Mouse (Mus musculus) heart, adult 2 months (tissue): ENCODE data around the gene Dmrt1. TPM values are rescaled to one million over a fixed set of nuclear protein-coding genes. Genes with fewer than 3 reads are reported as not detected.
"Not testable (repeated sequence)": the region's sequence is repeated elsewhere in the genome, so short reads cannot be mapped to it uniquely, and the experiment has no call there.

Experiments used
- DNase-seq, 2 experiments: peaks; one replicate each; pipeline ENCODE4 v3.0.0; 2021
- H3K27ac ChIP-seq: fragments of 200-600 bp; 2 replicates; pipeline ENCODE4 v1.8.1; 2022
- H3K27me3 ChIP-seq: fragments of 200-500 bp; 2 replicates; pipeline ENCODE4 v1.6.1; 2012; ENCODE audit warnings: mild to moderate bottlenecking, low read length, inconsistent platforms, mixed read lengths; ENCODE audit not compliant: control insufficient read depth, insufficient read depth
- H3K36me3 ChIP-seq: fragments of 200-500 bp; 2 replicates; pipeline ENCODE4 v1.6.1; 2012; ENCODE audit warnings: low read length, inconsistent platforms; ENCODE audit not compliant: control insufficient read depth, insufficient read depth
- H3K4me1 ChIP-seq: fragments of 200-500 bp; 2 replicates; pipeline ENCODE4 v1.6.1; 2011; ENCODE audit warnings: low read length; ENCODE audit not compliant: control insufficient read depth, insufficient read depth
- H3K4me3 ChIP-seq: fragments of 200-600 bp; 2 replicates; pipeline ENCODE4 v1.8.1; 2022
- H3K79me2 ChIP-seq: fragments of 200-500 bp; replicated peaks from 2 replicates; pipeline ENCODE4 v1.6.1; 2012; ENCODE audit warnings: mild to moderate bottlenecking, inconsistent platforms, low read length, moderate library complexity, mixed read lengths; ENCODE audit not compliant: control insufficient read depth, insufficient read depth
- H3K9ac ChIP-seq: fragments of 200-500 bp; 2 replicates; pipeline ENCODE4 v1.6.1; 2012; ENCODE audit warnings: low read depth, mild to moderate bottlenecking, control low read depth, inconsistent platforms, low read length, mixed read lengths
- CTCF ChIP-seq: fragments of 200-600 bp; IDR thresholded peaks from 2 replicates; pipeline ENCODE4 v1.8.1; 2022; ENCODE audit warnings: antibody characterized with exemption, mild to moderate bottlenecking, moderate library complexity
- EP300 ChIP-seq: fragments of 200-500 bp; IDR thresholded peaks from 2 replicates; pipeline ENCODE4 v1.6.1; 2011; ENCODE audit warnings: low read depth, low read length, control low read depth; ENCODE audit not compliant: insufficient read depth
- POLR2A ChIP-seq: fragments of 200-500 bp; IDR thresholded peaks from 2 replicates; pipeline ENCODE4 v1.6.1; 2011; ENCODE audit warnings: mild to moderate bottlenecking, low read depth, low read length, control low read depth; ENCODE audit not compliant: insufficient read depth
- WGBS: fragments of 180-500 bp; shearing (Covaris S2); methylation state at CpG from one replicate; pipeline ENCODE4 v1.1.7; 2018; 5-methylcytosine and 5-hydroxymethylcytosine counted together
- intact Hi-C: fragments of 180-260 bp; cut with DNase I; formaldehyde crosslinking; loops from one replicate; pipeline ENCODE4 v1.15.1; 2025
- long read RNA-seq: library from polyadenylated mRNA; stranded (forward); transcript quantifications from one replicate; pipeline ENCODE4 v2.0.0, GENCODE M21; 2021
- polyA plus RNA-seq: library from polyadenylated mRNA; depleted of rRNA; stranded (reverse); fragments of >200 nt; gene quantifications from 2 replicates; pipeline ENCODE4 v1.2.3, GENCODE M21; 2012; rRNA removed
- total RNA-seq, 2 experiments: library from RNA; stranded (reverse); gene quantifications; 2 replicates each; pipeline ENCODE4 v1.2.3; 2021

Gene Dmrt1
- not detected for total RNA-seq
- polyA plus RNA-seq, result not detected in 2 replicates
- long read RNA-seq, result 0 reads

DNA sequence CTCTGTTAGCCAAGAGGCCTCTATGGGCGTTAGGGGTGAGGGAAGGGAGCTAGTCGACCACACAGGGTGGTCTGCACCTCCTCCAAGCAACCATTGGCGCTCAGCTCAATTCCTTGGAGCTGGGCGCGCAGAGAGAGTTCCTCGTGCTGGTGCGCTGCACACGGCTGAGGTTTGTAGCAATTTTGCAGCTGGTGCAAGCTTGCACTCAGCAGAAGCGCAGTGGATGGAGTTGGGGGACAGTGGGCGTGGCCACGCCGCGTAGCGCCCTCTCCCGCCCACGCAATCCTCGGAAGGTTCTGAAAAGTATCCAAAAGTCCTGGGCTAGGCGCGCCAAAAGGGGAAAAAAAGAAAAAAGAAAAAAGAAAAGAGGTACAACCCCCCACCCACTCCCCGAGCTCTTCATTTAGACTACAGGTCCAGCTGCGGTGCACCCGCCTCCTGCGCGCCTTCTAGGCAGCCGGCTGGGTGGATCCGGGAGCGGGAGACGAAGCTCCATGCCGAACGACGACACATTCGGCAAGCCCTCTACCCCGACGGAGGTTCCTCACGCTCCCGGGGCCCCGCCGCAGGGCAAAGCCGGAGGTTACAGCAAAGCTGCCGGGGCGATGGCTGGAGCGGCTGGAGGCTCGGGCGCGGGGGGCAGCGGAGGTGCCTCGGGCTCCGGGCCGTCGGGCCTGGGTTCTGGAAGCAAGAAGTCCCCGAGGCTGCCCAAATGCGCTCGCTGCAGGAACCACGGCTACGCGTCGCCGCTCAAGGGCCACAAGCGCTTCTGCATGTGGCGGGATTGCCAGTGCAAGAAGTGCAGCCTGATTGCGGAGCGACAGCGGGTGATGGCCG lies at the start of gene Dmrt1:
Dmrt1 (plus strand) TSS at position 259 of the 837 bp plus-strand sequence.
- no peak within 1 kb of the TSS for H3K4me3 ChIP-seq
- no peak for DNase-seq
- 2% methylated on average over 64 of the region's 64 CpGs for WGBS
- TF ChIP-seq POLR2A (no peak), EP300 (no peak), CTCF (no peak)
- H3K36me3 ChIP-seq, result no peaks in the 10 kb centered on the region
- H3K4me1 ChIP-seq, result no peaks in the 10 kb centered on the region
- intact Hi-C loops, result no loop called here
- no peak within 1 kb of the TSS for H3K9ac ChIP-seq
- no peaks in the 10 kb centered on the region for H3K79me2 ChIP-seq
- peaks cover 7% of the 10 kb centered on the region for H3K27me3 ChIP-seq
- H3K27ac ChIP-seq, result no peak within 1 kb of the TSS

GRCm38 (mm10) chr19:25460760-25461159 lies 44.7 kb upstream of the Dmrt1 start:
- WGBS, result 85% methylated on average over 8 of the region's 8 CpGs

GRCm38 (mm10) chr19:25461553-25462320 lies 43.7 kb upstream of the Dmrt1 start:
- intact Hi-C loops, result no loop called here
- no peak for DNase-seq
- Histone ChIP-seq H3K27me3 (no peaks in the 10 kb centered on the region), H3K4me3 (no peak overlapping the region), H3K9ac (no peak overlapping the region), H3K4me1 (no peaks in the 10 kb centered on the region), H3K36me3 (no peaks in the 10 kb centered on the region), H3K27ac (no peak overlapping the region), H3K79me2 (no peaks in the 10 kb centered on the region)
- WGBS, result 85% methylated on average over 20 of the region's 20 CpGs
- TF ChIP-seq CTCF, result no peak
- TF ChIP-seq EP300, result no peak
- no peak for TF ChIP-seq POLR2A

More at GRCm38 (mm10) chr19:25460760-25461159, 44.7 kb upstream of the Dmrt1 start:
- Histone ChIP-seq H3K9ac (no peak overlapping the region), H3K27ac (no peak overlapping the region), H3K4me3 (no peak overlapping the region), H3K4me1 (no peaks in the 10 kb centered on the region), H3K36me3 (no peaks in the 10 kb centered on the region), H3K27me3 (no peaks in the 10 kb centered on the region), H3K79me2 (no peaks in the 10 kb centered on the region)
- no peak for DNase-seq
- intact Hi-C loops, result no loop called here
- TF ChIP-seq CTCF (no peak), POLR2A (no peak), EP300 (no peak)

DNA sequence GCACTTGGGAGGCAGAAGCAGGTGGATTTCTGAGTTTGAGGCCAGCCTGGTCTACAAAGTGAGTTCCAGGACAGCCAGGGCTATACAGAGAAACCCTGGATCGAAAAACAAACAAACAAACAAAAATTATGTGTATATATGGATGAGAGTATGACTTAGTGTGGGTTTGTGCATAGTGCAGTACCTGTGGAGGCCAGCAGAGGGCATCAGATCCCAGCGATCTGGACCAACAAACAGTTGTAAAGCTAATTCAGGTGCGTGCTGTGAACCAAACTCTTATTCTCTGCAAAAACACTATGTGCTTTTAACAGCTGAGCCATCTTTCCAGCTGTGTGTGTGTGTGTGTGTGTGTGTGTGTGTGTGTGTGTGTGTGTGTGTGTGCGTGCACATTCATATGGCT lies 29.6 kb upstream of the Dmrt1 start:
- H3K27ac ChIP-seq, DNase-seq, H3K4me1 ChIP-seq, H3K36me3 ChIP-seq, H3K27me3 ChIP-seq, intact Hi-C loops, H3K79me2 ChIP-seq, H3K9ac ChIP-seq, H3K4me3 ChIP-seq: not testable (repeated sequence)
- peak; percentile 52 for TF ChIP-seq CTCF
- WGBS, result 59% methylated on average over 4 of the region's 4 CpGs

DNA sequence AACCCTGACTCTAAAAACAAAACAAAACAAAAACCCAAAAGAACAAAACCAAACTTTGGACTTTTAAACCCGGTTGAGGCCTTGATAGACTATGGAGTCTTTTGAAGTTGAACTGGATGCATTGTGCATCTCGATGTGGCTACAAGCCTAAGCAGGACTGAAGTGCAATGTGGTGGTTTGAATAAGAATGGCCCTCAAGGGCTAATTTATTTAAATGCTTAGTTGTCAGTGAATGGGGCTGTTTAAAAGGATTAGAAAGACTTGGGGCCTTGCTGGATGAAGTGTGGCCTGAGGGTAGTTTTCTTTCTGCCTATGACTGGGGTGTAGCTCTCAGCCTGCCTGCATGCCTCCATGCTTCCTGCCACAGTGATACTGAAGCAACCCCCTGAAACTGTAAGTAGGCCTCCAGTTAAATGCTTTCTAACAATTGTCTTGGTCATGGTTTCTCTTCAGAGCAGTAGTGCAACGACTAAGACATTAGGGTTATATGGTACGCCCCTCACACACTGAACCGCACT lies 26.2 kb upstream of the Dmrt1 start:
- WGBS, result 86% methylated on average over 5 of the region's 5 CpGs
- TF ChIP-seq CTCF (no peak), POLR2A (no peak), EP300 (no peak)
- DNase-seq, result no peak

GRCm38 (mm10) chr19:25480820-25481219 lies 24.6 kb upstream of the Dmrt1 start:
- no peak overlapping the region for H3K4me3 ChIP-seq
- WGBS, result 83% methylated on average over 6 of the region's 6 CpGs
- H3K36me3 ChIP-seq, result no peaks in the 10 kb centered on the region
- intact Hi-C loops, result no loop called here
- DNase-seq, result no peak
- H3K4me1 ChIP-seq, result no peaks in the 10 kb centered on the region
- H3K9ac ChIP-seq, result no peak overlapping the region
- no peaks in the 10 kb centered on the region for H3K27me3 ChIP-seq
- no peaks in the 10 kb centered on the region for H3K79me2 ChIP-seq
- TF ChIP-seq CTCF (no peak), EP300 (no peak), POLR2A (no peak)
- no peak overlapping the region for H3K27ac ChIP-seq

More for the DNA sequence above, 26.2 kb upstream of the Dmrt1 start:
- Histone ChIP-seq H3K4me3 (no peak overlapping the region), H3K4me1 (no peaks in the 10 kb centered on the region), H3K27me3 (no peaks in the 10 kb centered on the region), H3K9ac (no peak overlapping the region), H3K79me2 (no peaks in the 10 kb centered on the region), H3K36me3 (no peaks in the 10 kb centered on the region), H3K27ac (no peak overlapping the region)
- intact Hi-C loops, result no loop called here
